ENCODE assay signal across 8 mouse cellular contexts in genomic region chr2:181334023-181334422, GRCm38 (mm10). TPM values are rescaled to one million over a fixed set of nuclear protein-coding genes. Genes with fewer than 3 reads are reported as not detected.
DNase-seq lines count a peak whose midpoint lies in the region; ATAC-seq and TF ChIP-seq lines count a peak whose summit lies in the region.

No protein-coding gene starts in this region.

- no peak for TF ChIP-seq POLR2A in heart, adult 2 months (IDR thresholded peaks at IDR 0.05; ENCODE audit: insufficient read depth, low read depth, low read length)

- no peak for ATAC-seq in heart, embryonic 12.5 days (ENCODE audit: insufficient number of reproducible peaks, low FRiP score)
- 0 out of 2 replicates have a peak, but pooled peaks have one; percentile 42 for ATAC-seq in forebrain, embryonic 11.5 days (replicated peaks; ENCODE audit: low FRiP score)
- ATAC-seq in hindbrain, embryonic 14.5 days (ENCODE audit: low FRiP score): no peak

- DNase-seq in heart, adult 2 months: peak; percentile 56 to 82
- DNase-seq in brain, embryonic 18.5 days (ENCODE audit: low read depth, low spot score): peak; percentile 24
- DNase-seq in forebrain, embryonic 11.5 days (ENCODE audit: low spot score): peak; percentile 70
- peak; percentile 77 for DNase-seq in hindbrain, embryonic 14.5 days (ENCODE audit: low spot score)
- peak; percentile 49 to 64 for DNase-seq in layer of hippocampus, postnatal 14 days (ENCODE audit: low spot score in 2 of 2)
- peak; percentile 64 for DNase-seq in lung, postnatal 25 days (ENCODE audit: low spot score)
- peak; percentile 50 for DNase-seq in spleen, adult 12 weeks (ENCODE audit: low spot score)

- no peaks in the 10 kb centered on the region for H3K4me1 ChIP-seq in heart, adult 2 months (ENCODE audit: control insufficient read depth, insufficient read depth, low read length)
- 0 out of 2 replicates have a peak, but pooled peaks cover 3% of the 10 kb centered on the region for H3K4me1 ChIP-seq in heart, embryonic 12.5 days (replicated peaks)
- H3K4me1 ChIP-seq in forebrain, embryonic 11.5 days (replicated peaks; ENCODE audit: control insufficient read depth, insufficient read depth, low read length): no peaks in the 10 kb centered on the region
- H3K4me1 ChIP-seq in hindbrain, embryonic 14.5 days (replicated peaks; ENCODE audit: control insufficient read depth, insufficient read depth, low read length): no peaks in the 10 kb centered on the region

- no peaks in the 10 kb centered on the region; the same call in 1 of the 2 replicates for H3K36me3 ChIP-seq in heart, adult 2 months (ENCODE audit: control insufficient read depth, insufficient read depth, low read length)
- peaks cover 73% of the 10 kb centered on the region for H3K36me3 ChIP-seq in heart, embryonic 12.5 days
- no peaks in the 10 kb centered on the region; the same call in 1 of the 2 replicates for H3K36me3 ChIP-seq in forebrain, embryonic 11.5 days (ENCODE audit: control insufficient read depth, insufficient read depth, low read length)
- peaks cover 86% of the 10 kb centered on the region for H3K36me3 ChIP-seq in hindbrain, embryonic 14.5 days (replicated peaks; ENCODE audit: control insufficient read depth, insufficient read depth)

- H3K9ac ChIP-seq in heart, adult 2 months (ENCODE audit: low read depth, low read length): no peak overlapping the region
- H3K9ac ChIP-seq in heart, embryonic 12.5 days: no peak overlapping the region
- no peak overlapping the region for H3K9ac ChIP-seq in forebrain, embryonic 11.5 days (ENCODE audit: low read length)
- H3K9ac ChIP-seq in hindbrain, embryonic 14.5 days: no peak overlapping the region

- no peak overlapping the region for H3K27ac ChIP-seq in heart, adult 2 months
- H3K27ac ChIP-seq in heart, embryonic 12.5 days (ENCODE audit: poor library complexity, severe bottlenecking): no peak overlapping the region
- no peak overlapping the region for H3K27ac ChIP-seq in forebrain, embryonic 11.5 days (ENCODE audit: low read depth, low read length)
- no peak overlapping the region for H3K27ac ChIP-seq in hindbrain, embryonic 14.5 days

- intact Hi-C loops in heart, adult 2 months (cut with DNase I): loop anchor here (1.0 kb wide), 1 partner anchor 148 kb away; no protein-coding TSS in a partner anchor

- H3K9me3 ChIP-seq in heart, embryonic 12.5 days (replicated peaks): no peaks in the 10 kb centered on the region
- no peaks in the 10 kb centered on the region for H3K9me3 ChIP-seq in forebrain, embryonic 11.5 days (ENCODE audit: control insufficient read depth, low read length)
- H3K9me3 ChIP-seq in hindbrain, embryonic 14.5 days (ENCODE audit: control insufficient read depth, low read length): no peaks in the 10 kb centered on the region

- H3K27me3 ChIP-seq in heart, adult 2 months (ENCODE audit: control insufficient read depth, insufficient read depth, low read length): no peaks in the 10 kb centered on the region
- no peaks in the 10 kb centered on the region for H3K27me3 ChIP-seq in heart, embryonic 12.5 days (replicated peaks)
- H3K27me3 ChIP-seq in forebrain, embryonic 11.5 days (ENCODE audit: control insufficient read depth, insufficient read depth, low read length): no peaks in the 10 kb centered on the region
- no peaks in the 10 kb centered on the region for H3K27me3 ChIP-seq in hindbrain, embryonic 14.5 days (ENCODE audit: control insufficient read depth, insufficient read depth, low read length)

- WGBS in heart, adult 2 months: 61% methylated on average over 3 of the region's 3 CpGs
- WGBS in heart, embryonic 12.5 days: 63% methylated on average over 3 of the region's 3 CpGs
- 56% methylated on average over 3 of the region's 3 CpGs for WGBS in forebrain, embryonic 11.5 days
- 58% methylated on average over 3 of the region's 3 CpGs for WGBS in hindbrain, embryonic 14.5 days

- H3K4me2 ChIP-seq in heart, embryonic 12.5 days: no peak overlapping the region
- no peak overlapping the region for H3K4me2 ChIP-seq in forebrain, embryonic 11.5 days (ENCODE audit: low read depth, low read length, severe bottlenecking)
- no peak overlapping the region for H3K4me2 ChIP-seq in hindbrain, embryonic 14.5 days (replicated peaks)

- no peak overlapping the region for H3K4me3 ChIP-seq in heart, adult 2 months
- no peak overlapping the region for H3K4me3 ChIP-seq in heart, embryonic 12.5 days
- no peak overlapping the region for H3K4me3 ChIP-seq in forebrain, embryonic 11.5 days (ENCODE audit: low read depth, low read length)
- no peak overlapping the region for H3K4me3 ChIP-seq in hindbrain, embryonic 14.5 days (replicated peaks; ENCODE audit: low read length)

- no peak for TF ChIP-seq EP300 in heart, adult 2 months (IDR thresholded peaks at IDR 0.05; ENCODE audit: insufficient read depth, low read depth, low read length)

- TF ChIP-seq CTCF in heart, adult 2 months (IDR thresholded peaks at IDR 0.05): peak; percentile 85

- no peaks in the 10 kb centered on the region for H3K79me2 ChIP-seq in heart, adult 2 months (replicated peaks; ENCODE audit: control insufficient read depth, insufficient read depth, low read length)

RNA-seq across cellular contexts. Expression of gene Rtel1, which starts 14.5 kb away (rescaled TPM):
- 10 to 100 TPM in 1 of 2 experiments, 1 to 10 TPM in 1; 8.3 to 10.6 TPM for total RNA-seq in heart, adult 2 months (2021)
- polyA plus RNA-seq in heart, adult 2 months (2012; rRNA removed): 21.9 and 29.6 TPM in 2 replicates
- polyA plus RNA-seq in heart, embryonic 12.5 days (2016; fragmentation: Nextera tagmentation; extraction: Ambion mirVana): 29.0 and 30.0 TPM in 2 replicates
- 66.5 and 68.3 TPM in 2 replicates for polyA plus RNA-seq in forebrain, embryonic 11.5 days (2014; fragmentation: Nextera tagmentation; extraction: Ambion mirVana)
- polyA plus RNA-seq in hindbrain, embryonic 14.5 days (2014; fragmentation: Nextera tagmentation; extraction: Ambion mirVana): 39.9 and 40.8 TPM in 2 replicates
- total RNA-seq in layer of hippocampus, postnatal 14 days (2021): 10 to 100 TPM; 39.7 to 42.8 TPM

RNA-seq across cellular contexts. Expression of gene Stmn3, which starts 19.7 kb away (rescaled TPM):
- under 1 TPM; 0.29 to 0.32 TPM for total RNA-seq in heart, adult 2 months (2021)
- 0.37 and 1.6 TPM in 2 replicates for polyA plus RNA-seq in heart, adult 2 months (2012; rRNA removed)
- 0.45 and 0.80 TPM in 2 replicates for polyA plus RNA-seq in heart, embryonic 12.5 days (2016; fragmentation: Nextera tagmentation; extraction: Ambion mirVana)
- 212 and 228 TPM in 2 replicates for polyA plus RNA-seq in forebrain, embryonic 11.5 days (2014; fragmentation: Nextera tagmentation; extraction: Ambion mirVana)
- polyA plus RNA-seq in hindbrain, embryonic 14.5 days (2014; fragmentation: Nextera tagmentation; extraction: Ambion mirVana): 1,468 and 1,594 TPM in 2 replicates
- total RNA-seq in layer of hippocampus, postnatal 14 days (2021): 100 to 1,000 TPM; 793 to 798 TPM

RNA-seq across cellular contexts. Expression of gene Zgpat, which starts 30.7 kb away (rescaled TPM):
- 10 to 100 TPM; 18.7 to 18.9 TPM for total RNA-seq in heart, adult 2 months (2021)
- polyA plus RNA-seq in heart, adult 2 months (2012; rRNA removed): 21.0 and 31.5 TPM in 2 replicates
- polyA plus RNA-seq in heart, embryonic 12.5 days (2016; fragmentation: Nextera tagmentation; extraction: Ambion mirVana): 33.8 and 33.9 TPM in 2 replicates
- 52.3 and 54.7 TPM in 2 replicates for polyA plus RNA-seq in forebrain, embryonic 11.5 days (2014; fragmentation: Nextera tagmentation; extraction: Ambion mirVana)
- polyA plus RNA-seq in hindbrain, embryonic 14.5 days (2014; fragmentation: Nextera tagmentation; extraction: Ambion mirVana): 66.7 and 67.6 TPM in 2 replicates
- 10 to 100 TPM; 60.3 to 65.3 TPM for total RNA-seq in layer of hippocampus, postnatal 14 days (2021)

RNA-seq across cellular contexts. Expression of gene Arfrp1, which starts 31.2 kb away (rescaled TPM):
- total RNA-seq in heart, adult 2 months (2021): 10 to 100 TPM; 50.7 to 52.3 TPM
- polyA plus RNA-seq in heart, adult 2 months (2012; rRNA removed): 42.3 and 69.5 TPM in 2 replicates
- polyA plus RNA-seq in heart, embryonic 12.5 days (2016; fragmentation: Nextera tagmentation; extraction: Ambion mirVana): 50.0 and 54.1 TPM in 2 replicates
- polyA plus RNA-seq in forebrain, embryonic 11.5 days (2014; fragmentation: Nextera tagmentation; extraction: Ambion mirVana): 64.5 and 77.0 TPM in 2 replicates
- 62.3 and 63.3 TPM in 2 replicates for polyA plus RNA-seq in hindbrain, embryonic 14.5 days (2014; fragmentation: Nextera tagmentation; extraction: Ambion mirVana)
- total RNA-seq in layer of hippocampus, postnatal 14 days (2021): 10 to 100 TPM; 37.0 to 37.7 TPM

RNA-seq across cellular contexts. Expression of gene Lime1, which starts 45.9 kb away (rescaled TPM):
- 1 to 10 TPM; 5.0 to 5.2 TPM for total RNA-seq in heart, adult 2 months (2021)
- 21.7 and 21.8 TPM in 2 replicates for polyA plus RNA-seq in heart, adult 2 months (2012; rRNA removed)
- 16.2 and 16.9 TPM in 2 replicates for polyA plus RNA-seq in heart, embryonic 12.5 days (2016; fragmentation: Nextera tagmentation; extraction: Ambion mirVana)
- 26.2 and 32.7 TPM in 2 replicates for polyA plus RNA-seq in forebrain, embryonic 11.5 days (2014; fragmentation: Nextera tagmentation; extraction: Ambion mirVana)
- 39.7 and 47.4 TPM in 2 replicates for polyA plus RNA-seq in hindbrain, embryonic 14.5 days (2014; fragmentation: Nextera tagmentation; extraction: Ambion mirVana)
- 10 to 100 TPM; 32.1 to 32.8 TPM for total RNA-seq in layer of hippocampus, postnatal 14 days (2021)

Comparison
In these comparisons a context has a peak if more than half of its experiments do, and no peak if none do; other contexts are left out.
1. DNase-seq: peak in every context shown above with its lines; median percentile 77 in hindbrain, embryonic 14.5 days; 70 in forebrain, embryonic 11.5 days; 69 in heart, adult 2 months; 64 in lung, postnatal 25 days; 56 in layer of hippocampus, postnatal 14 days; 50 in spleen, adult 12 weeks; 24 in brain, embryonic 18.5 days.
2. RNA of gene Stmn3, which starts 19.7 kb away (polyA plus RNA-seq): 1,468 to 1,594 TPM in hindbrain, embryonic 14.5 days and 212 to 228 TPM in forebrain, embryonic 11.5 days; 0.45 to 0.80 TPM in heart, embryonic 12.5 days and 0.37 to 1.6 TPM in heart, adult 2 months; every median in the first group is over 10 times any median in the second.